Mouse (Mus musculus) stomach, embryonic 16.5 days (tissue): ENCODE measurements around the gene Gm45713. TPM values are rescaled to one million over a fixed set of nuclear protein-coding genes. Genes with fewer than 3 reads are reported as not detected.

Experiments used
- ATAC-seq: fragments of 200-750 bp; cut with Nextera tagmentation; 2 replicates; pipeline ENCODE4 v1.8.0; 2017; ENCODE audit warnings: moderate number of reproducible peaks, moderate TSS enrichment; ENCODE audit not compliant: insufficient read depth, low FRiP score
- H3K27ac ChIP-seq: fragments of 300-500 bp; sonication (generic); 2 replicates; pipeline ENCODE4 v1.5.1; 2014; ENCODE audit warnings: low read length
- H3K27me3 ChIP-seq: fragments of 300-500 bp; sonication (generic); 2 replicates; pipeline ENCODE4 v1.6.1; 2014; ENCODE audit warnings: low read length, control low read depth, mixed read lengths; ENCODE audit not compliant: control insufficient read depth, insufficient read depth
- H3K36me3 ChIP-seq: fragments of 300-500 bp; sonication (generic); 2 replicates; pipeline ENCODE4 v1.6.1; 2014; ENCODE audit warnings: low read length; ENCODE audit not compliant: control insufficient read depth, insufficient read depth
- H3K4me1 ChIP-seq: fragments of 300-500 bp; sonication (generic); 2 replicates; pipeline ENCODE4 v1.6.1; 2014; ENCODE audit warnings: low read length, control low read depth, mixed read lengths; ENCODE audit not compliant: control insufficient read depth, insufficient read depth
- H3K4me2 ChIP-seq: fragments of 300-500 bp; sonication (generic); 2 replicates; pipeline ENCODE4 v1.6.1; 2014; ENCODE audit warnings: low read depth, low read length, mixed read lengths
- H3K4me3 ChIP-seq: fragments of 300-500 bp; sonication (generic); replicated peaks from 2 replicates; pipeline ENCODE4 v1.5.1; 2014; ENCODE audit warnings: mild to moderate bottlenecking, low read length
- H3K9ac ChIP-seq: fragments of 300-500 bp; sonication (generic); 2 replicates; pipeline ENCODE4 v1.6.1; 2014; ENCODE audit warnings: low read length
- H3K9me3 ChIP-seq: fragments of 300-500 bp; sonication (generic); replicated peaks from 2 replicates; pipeline ENCODE4 v1.6.1; 2016; ENCODE audit warnings: low read length, control low read depth; ENCODE audit not compliant: control insufficient read depth
- WGBS: fragments of 180-500 bp; shearing (Covaris S2); extraction: QIAGEN DNeasy Blood & Tissue Kit; methylation state at CpG from one replicate; pipeline ENCODE4 v1.1.7; 2014; 5-methylcytosine and 5-hydroxymethylcytosine counted together
- polyA plus RNA-seq: library from polyadenylated mRNA; unstranded; fragments of >200 nt; fragmentation: Nextera tagmentation; extraction: Ambion mirVana; gene quantifications from 2 replicates; pipeline ENCODE4 v1.2.1, GENCODE M21; 2015

Gene Gm45713
- polyA plus RNA-seq, 1 experiment from 2014 or later = not detected

- no peaks in the 10 kb centered on the region for H3K9me3 ChIP-seq
- H3K36me3 ChIP-seq = peaks cover 27% of the 10 kb centered on the region
- peak overlapping the region; percentile 69 for H3K4me3 ChIP-seq
- peak overlapping the region; percentile 88 for H3K9ac ChIP-seq
- H3K27me3 ChIP-seq = no peaks in the 10 kb centered on the region
- H3K4me2 ChIP-seq = peak overlapping the region; percentile 76
- ATAC-seq = no peak
- H3K27ac ChIP-seq = peak overlapping the region; percentile 66; the same call in 1 of the 2 replicates
- 13% methylated on average over 12 of the region's 12 CpGs for WGBS
- H3K4me1 ChIP-seq = peaks cover 39% of the 10 kb centered on the region
Measured at GRCm38 (mm10) chr7:45123186-45123570, 12.9 kb downstream of the Gm45713 start.

GRCm38 (mm10) chr7:45122561-45123185 is 13.4 kb downstream of the Gm45713 start:
- WGBS = 77% methylated on average over 15 of the region's 15 CpGs
- Histone ChIP-seq H3K4me1 (peaks cover 39% of the 10 kb centered on the region), H3K36me3 (peaks cover 27% of the 10 kb centered on the region), H3K27ac (no peak overlapping the region), H3K9me3 (no peaks in the 10 kb centered on the region), H3K4me2 (peak overlapping the region; percentile 76), H3K4me3 (peak overlapping the region; percentile 69), H3K9ac (peak overlapping the region; percentile 88; the same call in 1 of the 2 replicates), H3K27me3 (no peaks in the 10 kb centered on the region)
- no peak for ATAC-seq

- Histone ChIP-seq H3K27ac (peak overlapping the region; percentile 27; the same call in 1 of the 2 replicates), H3K9ac (peak overlapping the region; percentile 58), H3K27me3 (no peaks in the 10 kb centered on the region), H3K4me2 (no peak overlapping the region), H3K9me3 (no peaks in the 10 kb centered on the region), H3K4me1 (peaks cover 38% of the 10 kb centered on the region), H3K36me3 (peaks cover 24% of the 10 kb centered on the region), H3K4me3 (no peak overlapping the region)
- no peak for ATAC-seq
Measured at GRCm38 (mm10) chr7:45121966-45122365, 14.1 kb downstream of the Gm45713 start.

GRCm38 (mm10) chr7:45121404-45121803 is 14.6 kb downstream of the Gm45713 start:
- H3K9me3 ChIP-seq = no peaks in the 10 kb centered on the region
- H3K4me1 ChIP-seq = peaks cover 33% of the 10 kb centered on the region
- H3K36me3 ChIP-seq = peaks cover 19% of the 10 kb centered on the region
- ATAC-seq = no peak
- H3K27ac ChIP-seq = no peak overlapping the region
- WGBS = 42% methylated on average over 8 of the region's 8 CpGs
- no peaks in the 10 kb centered on the region for H3K27me3 ChIP-seq
- H3K4me2 ChIP-seq = no peak overlapping the region
- H3K9ac ChIP-seq = peak overlapping the region; percentile 43
- no peak overlapping the region for H3K4me3 ChIP-seq

- no peaks in the 10 kb centered on the region for H3K27me3 ChIP-seq
- peaks cover 26% of the 10 kb centered on the region for H3K4me1 ChIP-seq
- no peak overlapping the region for H3K9ac ChIP-seq
- peaks cover 12% of the 10 kb centered on the region for H3K36me3 ChIP-seq
- no peak for ATAC-seq
- no peak overlapping the region for H3K4me2 ChIP-seq
- WGBS = 78% methylated on average over 5 of the region's 5 CpGs
- no peak overlapping the region for H3K27ac ChIP-seq
- no peaks in the 10 kb centered on the region for H3K9me3 ChIP-seq
- no peak overlapping the region for H3K4me3 ChIP-seq
Measured at GRCm38 (mm10) chr7:45119780-45120709, 16.0 kb downstream of the Gm45713 start.

GRCm38 (mm10) chr7:45118336-45118735 is 17.7 kb downstream of the Gm45713 start:
- WGBS = 84% methylated on average over 6 of the region's 6 CpGs
- ATAC-seq = no peak
- Histone ChIP-seq H3K27ac (no peak overlapping the region), H3K4me3 (no peak overlapping the region), H3K9ac (no peak overlapping the region), H3K4me1 (peaks cover 24% of the 10 kb centered on the region), H3K36me3 (peaks cover 12% of the 10 kb centered on the region; the same call in 1 of the 2 replicates), H3K4me2 (no peak overlapping the region), H3K27me3 (no peaks in the 10 kb centered on the region), H3K9me3 (no peaks in the 10 kb centered on the region)

GRCm38 (mm10) chr7:45117566-45117965 is 18.5 kb downstream of the Gm45713 start:
- no peak overlapping the region for H3K4me2 ChIP-seq
- H3K27ac ChIP-seq = no peak overlapping the region
- peaks cover 12% of the 10 kb centered on the region; the same call in 1 of the 2 replicates for H3K36me3 ChIP-seq
- H3K4me3 ChIP-seq = no peak overlapping the region
- no peak for ATAC-seq
- no peak overlapping the region for H3K9ac ChIP-seq
- H3K4me1 ChIP-seq = peaks cover 17% of the 10 kb centered on the region
- no peaks in the 10 kb centered on the region for H3K27me3 ChIP-seq
- H3K9me3 ChIP-seq = no peaks in the 10 kb centered on the region
- WGBS = 67% methylated on average over 8 of the region's 8 CpGs

- no peaks in the 10 kb centered on the region for H3K9me3 ChIP-seq
- 63% methylated on average over 2 of the region's 2 CpGs for WGBS
- H3K36me3 ChIP-seq = no peaks in the 10 kb centered on the region
- no peak overlapping the region for H3K9ac ChIP-seq
- 0 out of 2 replicates have a peak, but pooled peaks cover 4% of the 10 kb centered on the region for H3K4me1 ChIP-seq
- H3K4me3 ChIP-seq = no peak overlapping the region
- no peak overlapping the region for H3K27ac ChIP-seq
- no peak for ATAC-seq
- H3K4me2 ChIP-seq = no peak overlapping the region
- no peaks in the 10 kb centered on the region for H3K27me3 ChIP-seq
Measured at GRCm38 (mm10) chr7:45113476-45113875, 22.6 kb downstream of the Gm45713 start.

- no peak overlapping the region for H3K9ac ChIP-seq
- H3K4me1 ChIP-seq = 0 out of 2 replicates have a peak, but pooled peaks cover 4% of the 10 kb centered on the region
- H3K36me3 ChIP-seq = no peaks in the 10 kb centered on the region
- WGBS = 45% methylated on average over 3 of the region's 3 CpGs
- no peak overlapping the region for H3K4me3 ChIP-seq
- ATAC-seq = no peak
- H3K27ac ChIP-seq = no peak overlapping the region
- no peak overlapping the region for H3K4me2 ChIP-seq
- H3K27me3 ChIP-seq = no peaks in the 10 kb centered on the region
- no peaks in the 10 kb centered on the region for H3K9me3 ChIP-seq
Measured at GRCm38 (mm10) chr7:45112529-45112928, 23.5 kb downstream of the Gm45713 start.
